Mouse (Mus musculus) stomach, embryonic 14.5 days (tissue): ENCODE measurements around the gene Ranbp10. TPM values are rescaled to one million over a fixed set of nuclear protein-coding genes. Genes with fewer than 3 reads are reported as not detected.

Experiments used
- ATAC-seq: fragments of 200-750 bp; cut with Nextera tagmentation; 2 replicates; pipeline ENCODE4 v1.8.0; 2017; ENCODE audit warnings: low read depth, moderate TSS enrichment; ENCODE audit not compliant: insufficient number of reproducible peaks, insufficient read depth, low FRiP score
- H3K27ac ChIP-seq: fragments of 300-500 bp; sonication (generic); 2 replicates; pipeline ENCODE4 v1.5.1; 2014; ENCODE audit warnings: mild to moderate bottlenecking, low read length, moderate library complexity, mixed read lengths
- H3K27me3 ChIP-seq: fragments of 300-500 bp; sonication (generic); 2 replicates; pipeline ENCODE4 v1.6.1; 2014; ENCODE audit warnings: low read length, control low read depth, mixed read lengths; ENCODE audit not compliant: control insufficient read depth, insufficient read depth
- H3K36me3 ChIP-seq: fragments of 300-500 bp; sonication (generic); 2 replicates; pipeline ENCODE4 v1.6.1; 2014; ENCODE audit warnings: mild to moderate bottlenecking, control low read depth, low read length, moderate library complexity, mixed read lengths; ENCODE audit not compliant: control insufficient read depth, insufficient read depth
- H3K4me1 ChIP-seq: fragments of 300-500 bp; sonication (generic); 2 replicates; pipeline ENCODE4 v1.6.1; 2014; ENCODE audit warnings: low read length, control low read depth, mixed read lengths; ENCODE audit not compliant: control insufficient read depth, insufficient read depth
- H3K4me2 ChIP-seq: fragments of 300-500 bp; sonication (generic); replicated peaks from 2 replicates; pipeline ENCODE4 v1.6.1; 2014; ENCODE audit warnings: low read depth, low read length, control low read depth
- H3K4me3 ChIP-seq: fragments of 300-500 bp; sonication (generic); 2 replicates; pipeline ENCODE4 v1.5.1; 2014; ENCODE audit warnings: low read depth, low read length, control low read depth
- H3K9ac ChIP-seq: fragments of 300-500 bp; sonication (generic); replicated peaks from 2 replicates; pipeline ENCODE4 v1.6.1; 2014; ENCODE audit warnings: low read depth, mild to moderate bottlenecking, control low read depth, low read length, moderate library complexity, mixed read lengths
- H3K9me3 ChIP-seq: fragments of 300-500 bp; sonication (generic); 2 replicates; pipeline ENCODE4 v1.6.1; 2016; ENCODE audit warnings: low read depth, low read length, control low read depth; ENCODE audit not compliant: control insufficient read depth
- WGBS: fragments of 180-500 bp; shearing (Covaris S2); extraction: QIAGEN DNeasy Blood & Tissue Kit; methylation state at CpG from one replicate; pipeline ENCODE4 v1.1.7; 2014; 5-methylcytosine and 5-hydroxymethylcytosine counted together
- polyA plus RNA-seq: library from polyadenylated mRNA; unstranded; fragments of >200 nt; fragmentation: Nextera tagmentation; extraction: Ambion mirVana; gene quantifications from 2 replicates; pipeline ENCODE4 v1.2.1, GENCODE M21; 2014

The Ranbp10 gene
- polyA plus RNA-seq, 1 experiment from 2014 or later, result 18.4 TPM

- no peak for ATAC-seq
- H3K4me3 ChIP-seq, result no peak overlapping the region
- no peak overlapping the region for H3K27ac ChIP-seq
- H3K4me2 ChIP-seq, result no peak overlapping the region
- H3K9me3 ChIP-seq, result no peaks in the 10 kb centered on the region
- H3K4me1 ChIP-seq, result no peaks in the 10 kb centered on the region
- WGBS, result 85% methylated on average over 3 of the region's 3 CpGs
- peaks cover 9% of the 10 kb centered on the region; the same call in 1 of the 2 replicates for H3K36me3 ChIP-seq
- H3K9ac ChIP-seq, result no peak overlapping the region
- H3K27me3 ChIP-seq, result no peaks in the 10 kb centered on the region
Observed at GRCm38 (mm10) chr8:105805346-105805745, 21.8 kb downstream of the Ranbp10 start.

- Histone ChIP-seq H3K4me3 (no peak overlapping the region), H3K36me3 (peaks cover 9% of the 10 kb centered on the region; the same call in 1 of the 2 replicates), H3K9ac (no peak overlapping the region), H3K27me3 (no peaks in the 10 kb centered on the region), H3K27ac (no peak overlapping the region), H3K9me3 (no peaks in the 10 kb centered on the region), H3K4me2 (no peak overlapping the region), H3K4me1 (no peaks in the 10 kb centered on the region)
- ATAC-seq, result no peak
- WGBS, result 90% methylated on average over 7 of the region's 7 CpGs
Observed at GRCm38 (mm10) chr8:105804797-105805196, 22.4 kb downstream of the Ranbp10 start.

DNA sequence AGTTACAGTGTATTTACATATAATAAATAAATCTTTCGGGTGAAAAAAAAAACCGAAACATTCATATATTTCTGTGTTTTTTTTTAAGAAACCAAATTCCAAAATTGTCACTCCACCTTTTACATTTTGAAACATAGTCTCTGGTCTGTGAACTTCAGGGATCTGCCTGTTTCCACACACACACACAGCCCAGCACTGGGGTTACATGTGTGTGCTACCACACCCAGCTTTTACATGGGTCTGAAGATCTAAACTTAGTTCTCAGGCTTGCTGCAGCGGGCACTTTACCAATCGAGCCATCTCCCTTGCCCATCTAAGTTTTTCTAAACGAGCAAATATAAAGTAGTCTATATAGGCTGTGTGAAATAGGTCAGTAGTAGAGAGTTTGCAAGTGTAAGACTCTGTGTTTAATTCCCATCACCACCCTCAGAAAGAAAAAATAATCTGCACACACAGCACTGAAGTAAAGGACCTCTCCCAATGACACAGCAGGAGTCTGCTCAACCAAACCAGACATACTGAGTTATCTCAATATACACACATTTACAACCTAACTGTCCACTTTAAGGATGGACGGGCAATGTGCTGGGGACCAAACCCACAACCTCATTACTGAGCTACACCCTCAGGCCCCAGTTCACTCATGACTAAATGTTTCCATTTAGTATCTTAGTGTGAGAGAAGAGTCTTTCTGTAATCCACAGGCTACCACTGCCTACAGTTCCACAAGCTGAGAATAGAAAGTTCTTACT, 25.8 kb downstream of the Ranbp10 start:
- 88% methylated on average over 6 of the region's 6 CpGs for WGBS
- no peaks in the 10 kb centered on the region for H3K9me3 ChIP-seq
- H3K36me3 ChIP-seq, result peaks cover 7% of the 10 kb centered on the region; the same call in 1 of the 2 replicates
- H3K4me2 ChIP-seq, result no peak overlapping the region
- H3K27ac ChIP-seq, result no peak overlapping the region
- H3K27me3 ChIP-seq, result no peaks in the 10 kb centered on the region
- peaks cover 10% of the 10 kb centered on the region for H3K4me1 ChIP-seq
- H3K4me3 ChIP-seq, result no peak overlapping the region
- H3K9ac ChIP-seq, result no peak overlapping the region
- peak; percentile 59; the same call in 1 of the 2 replicates for ATAC-seq

DNA sequence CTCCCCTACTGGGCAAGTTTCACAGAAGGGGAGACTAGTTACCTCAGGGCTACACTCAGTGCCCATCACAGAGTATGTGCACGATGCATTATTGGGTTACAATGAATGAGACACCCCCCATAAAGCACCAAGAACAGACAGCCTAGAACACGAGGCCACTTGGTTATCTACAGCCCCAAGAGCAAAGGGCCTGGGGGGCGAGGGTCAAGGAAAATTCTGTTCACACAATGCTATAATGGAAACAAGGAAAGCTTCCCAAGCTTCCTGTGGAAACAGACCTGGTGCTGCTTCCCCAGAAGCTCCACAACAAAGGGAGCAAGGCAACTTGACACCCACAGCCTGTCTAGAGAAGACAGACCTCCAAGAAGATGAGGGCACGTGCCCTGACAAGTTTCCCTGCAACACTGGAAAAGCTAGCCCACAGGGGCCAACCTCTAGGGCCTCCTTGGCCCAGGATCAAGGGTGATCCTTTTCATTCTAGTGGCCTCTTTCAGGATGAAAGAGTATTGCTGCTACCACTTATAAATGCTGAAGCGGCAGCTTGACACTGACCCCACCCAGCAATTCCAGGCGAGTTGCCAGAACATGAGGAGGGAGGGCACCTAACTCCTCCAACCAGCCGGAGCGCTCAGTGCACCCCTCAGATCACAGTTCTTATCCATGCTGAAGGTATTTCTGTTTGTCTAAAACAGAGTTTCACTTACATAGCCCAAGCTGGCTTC, 27.9 kb downstream of the Ranbp10 start:
- H3K9me3 ChIP-seq, result no peaks in the 10 kb centered on the region
- peak overlapping the region; percentile 53; the same call in 1 of the 2 replicates for H3K27ac ChIP-seq
- 39% methylated on average over 8 of the region's 8 CpGs for WGBS
- H3K4me1 ChIP-seq, result peaks cover 10% of the 10 kb centered on the region
- ATAC-seq, result peak; percentile 69; the same call in 1 of the 2 replicates
- H3K4me2 ChIP-seq, result no peak overlapping the region
- H3K4me3 ChIP-seq, result no peak overlapping the region
- no peaks in the 10 kb centered on the region for H3K36me3 ChIP-seq
- no peak overlapping the region for H3K9ac ChIP-seq
- no peaks in the 10 kb centered on the region for H3K27me3 ChIP-seq

DNA sequence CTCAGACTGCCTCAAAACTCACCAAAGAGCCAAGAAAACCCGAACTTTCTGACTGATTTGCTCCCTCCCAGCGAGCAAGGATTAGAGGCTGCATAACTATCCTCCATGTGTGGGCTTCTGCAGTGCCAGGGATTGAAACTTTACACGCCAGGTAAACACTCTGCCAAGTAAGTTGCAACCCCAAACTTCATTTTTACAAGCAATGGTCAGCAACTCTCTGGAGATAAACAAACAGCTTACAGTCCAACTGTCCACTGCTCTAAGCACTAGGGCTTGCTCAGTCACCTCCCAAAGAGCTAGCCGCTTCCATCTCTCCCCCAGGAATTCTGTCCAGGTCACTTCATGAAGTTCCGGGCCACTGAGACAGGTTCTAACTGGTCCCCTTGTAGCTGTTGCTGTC, 28.7 kb downstream of the Ranbp10 start:
- Histone ChIP-seq H3K9ac (no peak overlapping the region), H3K4me3 (no peak overlapping the region), H3K9me3 (no peaks in the 10 kb centered on the region), H3K27ac (peak overlapping the region; percentile 53; the same call in 1 of the 2 replicates), H3K4me2 (no peak overlapping the region), H3K36me3 (no peaks in the 10 kb centered on the region), H3K4me1 (peaks cover 10% of the 10 kb centered on the region), H3K27me3 (no peaks in the 10 kb centered on the region)
- ATAC-seq, result no peak
- 90% methylated on average over 5 of the region's 5 CpGs for WGBS

DNA sequence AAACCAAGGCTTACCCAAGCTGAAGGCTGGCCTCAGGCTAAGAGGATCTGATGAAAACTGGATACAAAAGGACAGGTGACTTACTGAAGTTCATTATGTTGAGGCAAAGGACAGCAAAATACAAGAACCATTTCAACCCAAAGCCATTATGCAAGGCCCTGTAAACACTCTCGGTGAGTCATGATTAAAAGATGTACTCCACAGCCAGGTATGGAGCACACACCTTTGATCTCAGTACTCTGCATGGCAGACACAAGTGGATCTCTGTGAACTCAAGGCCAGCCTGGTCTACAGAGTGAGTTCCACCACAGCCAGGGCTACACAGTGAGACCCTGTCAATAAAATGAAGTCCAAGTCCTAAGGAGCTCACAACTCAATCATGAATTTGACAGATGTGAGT, 31.4 kb downstream of the Ranbp10 start:
- Histone ChIP-seq H3K9me3 (no peaks in the 10 kb centered on the region), H3K27me3 (no peaks in the 10 kb centered on the region), H3K27ac (no peak overlapping the region), H3K4me2 (no peak overlapping the region), H3K4me3 (no peak overlapping the region), H3K36me3 (no peaks in the 10 kb centered on the region), H3K9ac (no peak overlapping the region), H3K4me1 (peaks cover 10% of the 10 kb centered on the region)
- 71% methylated on average over 1 of the region's 1 CpGs for WGBS
- ATAC-seq, result no peak

DNA sequence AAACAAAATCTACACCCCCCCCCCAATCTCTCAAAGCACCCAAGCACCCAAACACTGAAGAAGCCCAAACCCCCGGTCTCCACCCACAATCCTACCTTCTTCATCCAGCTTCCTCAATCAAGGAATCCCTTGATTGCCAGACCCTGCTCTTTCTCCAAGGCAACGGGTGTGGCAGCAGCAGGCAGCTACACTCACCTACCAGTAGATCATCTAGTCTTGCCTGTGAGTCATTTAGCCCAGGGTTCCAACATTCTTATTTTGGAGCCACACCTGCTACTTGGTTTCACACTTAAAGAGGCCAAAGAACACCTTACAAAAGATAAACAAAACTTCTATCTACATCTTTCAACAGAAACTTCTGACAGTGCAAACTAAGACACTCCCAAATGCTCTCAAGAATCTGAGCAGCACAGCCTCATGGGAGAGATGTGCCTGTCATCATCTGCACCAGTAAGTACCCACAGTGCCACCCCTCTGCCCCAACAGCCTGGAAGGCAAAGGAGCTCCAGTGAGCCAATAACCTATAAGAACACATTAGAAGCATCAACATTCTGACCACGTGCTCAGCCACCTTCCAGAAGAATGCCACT, 33.0 kb downstream of the Ranbp10 start:
- Histone ChIP-seq H3K27me3 (no peaks in the 10 kb centered on the region), H3K4me3 (no peak overlapping the region), H3K27ac (peak overlapping the region; percentile 6; the same call in 1 of the 2 replicates), H3K4me2 (no peak overlapping the region), H3K9me3 (no peaks in the 10 kb centered on the region), H3K36me3 (no peaks in the 10 kb centered on the region), H3K9ac (no peak overlapping the region), H3K4me1 (peaks cover 6% of the 10 kb centered on the region)
- ATAC-seq, result peak; percentile 75
- WGBS, result 66% methylated on average over 3 of the region's 3 CpGs

DNA sequence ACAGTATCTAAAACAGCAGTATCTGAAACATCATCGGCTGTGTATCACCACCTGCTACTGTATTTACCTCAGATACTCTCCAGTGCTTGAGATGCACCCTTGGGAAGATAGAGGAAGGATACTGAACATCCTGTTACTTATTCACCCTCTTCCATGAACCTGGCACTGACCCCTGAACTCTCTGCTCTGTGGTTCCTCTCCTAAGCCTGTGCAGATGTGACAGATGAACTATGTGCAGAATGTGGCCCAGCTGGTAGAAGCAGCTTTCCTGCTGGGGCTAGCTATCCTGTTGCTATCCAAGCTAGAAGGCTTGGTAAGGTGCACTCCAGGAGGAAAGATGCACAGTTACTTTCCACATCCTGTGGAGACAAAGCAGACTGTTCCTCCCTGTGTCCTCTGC, 33.8 kb downstream of the Ranbp10 start:
- 97% methylated on average over 1 of the region's 1 CpGs for WGBS
- H3K36me3 ChIP-seq, result no peaks in the 10 kb centered on the region
- peak overlapping the region; percentile 6; the same call in 1 of the 2 replicates for H3K27ac ChIP-seq
- no peaks in the 10 kb centered on the region for H3K27me3 ChIP-seq
- no peak overlapping the region for H3K4me2 ChIP-seq
- H3K9me3 ChIP-seq, result no peaks in the 10 kb centered on the region
- no peaks in the 10 kb centered on the region for H3K4me1 ChIP-seq
- no peak overlapping the region for H3K4me3 ChIP-seq
- no peak overlapping the region for H3K9ac ChIP-seq
- ATAC-seq, result no peak
